Mouse (Mus musculus) E14TG2a.4 (cell line): ENCODE measurements at regions not wholly inside any gene's neighbourhood (a gene's known extent, or its start where the extent isn't known, plus 50 kb on each side); places are given as distances from the start of the nearest gene placed in this dataset.

ENCODE experiments used
- H3K27me3 ChIP-seq: 2 replicates; pipeline ENCODE4 v1.6.1; 2014; ENCODE audit warnings: low read length, control low read depth; ENCODE audit not compliant: insufficient read depth
- H3K36me3 ChIP-seq: 2 replicates; pipeline ENCODE4 v1.6.1; 2014; ENCODE audit warnings: low read length, control low read depth; ENCODE audit not compliant: insufficient read depth
- H3K4me1 ChIP-seq: replicated peaks from 2 replicates; pipeline ENCODE4 v1.6.1; 2014; ENCODE audit warnings: low read depth, low read length, control low read depth
- H3K4me3 ChIP-seq: replicated peaks from 2 replicates; pipeline ENCODE4 v1.5.1; 2014; ENCODE audit warnings: mild to moderate bottlenecking, low read length
- H3K9me3 ChIP-seq: 2 replicates; pipeline ENCODE4 v1.6.1; 2014; ENCODE audit warnings: low read length, control low read depth
- CTCF ChIP-seq: conservative IDR thresholded peaks from 2 replicates; pipeline ENCODE4 v1.5.1; 2014; ENCODE audit warnings: low read length
- NANOG ChIP-seq: IDR thresholded peaks from 2 replicates; pipeline ENCODE4 v1.6.1; 2014; ENCODE audit warnings: borderline replicate concordance, low read length, mixed read lengths
- POU5F1 ChIP-seq: IDR thresholded peaks from 2 replicates; pipeline ENCODE4 v1.6.1; 2014; ENCODE audit warnings: low read length, borderline replicate concordance

DNA sequence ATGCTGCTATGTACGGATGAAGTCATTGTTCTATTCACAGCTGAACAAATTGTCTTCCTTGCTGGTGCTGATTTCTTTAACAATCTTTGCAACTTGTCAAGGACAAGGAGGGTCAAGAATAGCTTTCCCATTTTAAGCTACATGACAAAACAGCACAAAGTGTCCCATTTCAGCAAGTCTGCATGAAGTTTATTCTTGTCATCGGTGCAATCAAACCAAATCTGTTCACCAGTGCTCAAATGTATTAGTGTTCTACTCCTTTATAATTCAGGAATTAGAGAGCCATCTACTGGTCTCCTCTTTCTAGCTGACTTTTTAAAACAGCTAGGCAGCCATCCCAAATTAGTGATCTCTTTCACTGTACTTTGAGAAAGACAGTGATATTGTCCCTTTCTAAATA, 1040.8 kb downstream of the Galc start:
- Histone ChIP-seq H3K27me3 (no peaks in the 10 kb centered on the region), H3K4me1 (no peaks in the 10 kb centered on the region), H3K9me3 (no peaks in the 10 kb centered on the region), H3K36me3 (no peaks in the 10 kb centered on the region), H3K4me3 (no peak overlapping the region)
- TF ChIP-seq CTCF, result no peak
- no peak for TF ChIP-seq POU5F1
- TF ChIP-seq NANOG, result no peak

DNA sequence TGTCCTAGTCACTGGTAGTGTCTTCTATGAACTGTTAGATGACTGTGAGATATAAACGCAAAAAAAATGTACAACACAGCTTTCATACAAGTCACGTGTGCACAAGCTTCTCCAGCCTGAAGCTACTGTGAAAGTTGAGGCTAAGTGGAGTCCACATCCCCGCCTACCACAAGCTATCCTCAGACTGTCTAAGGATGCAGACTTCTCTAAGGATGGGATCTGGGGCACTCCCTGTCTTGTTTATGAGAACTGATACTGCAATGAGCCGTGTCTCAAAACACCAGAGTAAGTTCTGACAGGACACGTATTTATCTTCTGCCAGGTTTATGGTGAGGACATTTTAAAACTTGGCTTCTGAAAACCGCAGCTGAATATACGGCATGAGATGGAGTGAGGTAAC, 1041.7 kb downstream of the Galc start:
- H3K27me3 ChIP-seq, result no peaks in the 10 kb centered on the region
- H3K4me3 ChIP-seq, result no peak overlapping the region
- H3K9me3 ChIP-seq, result no peaks in the 10 kb centered on the region
- TF ChIP-seq CTCF, result no peak
- no peak for TF ChIP-seq POU5F1
- no peak for TF ChIP-seq NANOG
- no peaks in the 10 kb centered on the region for H3K36me3 ChIP-seq
- H3K4me1 ChIP-seq, result no peaks in the 10 kb centered on the region

- Histone ChIP-seq H3K27me3 (no peaks in the 10 kb centered on the region), H3K4me3 (no peak overlapping the region), H3K9me3 (no peaks in the 10 kb centered on the region), H3K4me1 (no peaks in the 10 kb centered on the region), H3K36me3 (no peaks in the 10 kb centered on the region)
- no peak for TF ChIP-seq POU5F1
- TF ChIP-seq NANOG, result no peak
- TF ChIP-seq CTCF, result no peak
These were observed 1055.4 kb downstream of the Galc start for GRCm38 (mm10) chr12:97203636-97204389.

DNA sequence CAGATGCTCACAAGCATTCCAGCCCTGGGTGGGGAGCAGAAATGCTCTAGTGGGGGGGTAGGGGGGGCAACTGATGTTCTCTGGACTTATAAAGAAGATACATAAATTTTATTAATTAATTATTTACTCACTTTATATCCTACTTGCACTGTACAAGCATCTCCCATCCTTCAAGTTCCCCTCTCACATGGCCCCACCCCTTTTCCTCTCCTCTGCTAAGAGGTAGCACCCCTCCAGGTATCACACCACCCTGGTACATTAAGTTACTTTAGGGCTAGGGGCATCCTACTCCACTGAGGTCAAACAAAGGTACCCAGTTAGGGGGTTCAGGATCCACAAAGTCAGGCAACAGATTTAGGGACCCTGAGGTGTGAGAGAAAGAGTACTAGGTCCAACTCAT, 1097.4 kb downstream of the Galc start:
- Histone ChIP-seq H3K4me1 (no peaks in the 10 kb centered on the region), H3K36me3 (no peaks in the 10 kb centered on the region), H3K27me3 (no peaks in the 10 kb centered on the region), H3K9me3 (no peaks in the 10 kb centered on the region), H3K4me3 (no peak overlapping the region)
- TF ChIP-seq POU5F1, result no peak

- no peaks in the 10 kb centered on the region for H3K9me3 ChIP-seq
- H3K27me3 ChIP-seq, result no peaks in the 10 kb centered on the region
- H3K36me3 ChIP-seq, result no peaks in the 10 kb centered on the region
- H3K4me1 ChIP-seq, result no peaks in the 10 kb centered on the region
- H3K4me3 ChIP-seq, result no peak overlapping the region
- TF ChIP-seq CTCF, result no peak
- no peak for TF ChIP-seq NANOG
- no peak for TF ChIP-seq POU5F1
These were observed 1097.8 kb downstream of the Galc start for GRCm38 (mm10) chr12:97161429-97161828.

- TF ChIP-seq POU5F1 (no peak), CTCF (no peak), NANOG (no peak)
- no peak overlapping the region for H3K4me3 ChIP-seq
- no peaks in the 10 kb centered on the region for H3K9me3 ChIP-seq
- H3K36me3 ChIP-seq, result no peaks in the 10 kb centered on the region
- H3K4me1 ChIP-seq, result no peaks in the 10 kb centered on the region
- no peaks in the 10 kb centered on the region for H3K27me3 ChIP-seq
These were observed 1100.9 kb downstream of the Galc start for GRCm38 (mm10) chr12:97158332-97158731.

DNA sequence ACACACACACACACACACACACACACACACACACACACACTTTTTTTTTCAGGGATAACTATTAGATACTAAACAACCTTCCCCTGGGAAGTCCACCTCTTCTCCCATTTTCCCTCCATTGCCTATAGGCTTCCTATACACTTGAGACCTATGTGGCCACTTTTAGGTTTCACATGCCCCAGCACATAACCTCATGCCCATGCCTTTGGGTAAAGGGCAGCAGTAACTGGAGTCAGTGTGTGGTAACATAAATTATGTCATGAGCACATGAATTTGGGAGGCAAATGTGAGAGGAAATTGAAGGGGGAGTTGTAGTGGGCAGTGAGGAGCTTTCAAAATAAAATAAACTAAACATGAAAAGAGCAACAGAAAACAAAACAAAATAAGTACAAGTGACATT, 1101.5 kb downstream of the Galc start:
- Histone ChIP-seq H3K9me3 (no peaks in the 10 kb centered on the region), H3K4me3 (no peak overlapping the region), H3K4me1 (no peaks in the 10 kb centered on the region), H3K27me3 (no peaks in the 10 kb centered on the region), H3K36me3 (no peaks in the 10 kb centered on the region)
- no peak for TF ChIP-seq NANOG
- no peak for TF ChIP-seq POU5F1
- no peak for TF ChIP-seq CTCF

DNA sequence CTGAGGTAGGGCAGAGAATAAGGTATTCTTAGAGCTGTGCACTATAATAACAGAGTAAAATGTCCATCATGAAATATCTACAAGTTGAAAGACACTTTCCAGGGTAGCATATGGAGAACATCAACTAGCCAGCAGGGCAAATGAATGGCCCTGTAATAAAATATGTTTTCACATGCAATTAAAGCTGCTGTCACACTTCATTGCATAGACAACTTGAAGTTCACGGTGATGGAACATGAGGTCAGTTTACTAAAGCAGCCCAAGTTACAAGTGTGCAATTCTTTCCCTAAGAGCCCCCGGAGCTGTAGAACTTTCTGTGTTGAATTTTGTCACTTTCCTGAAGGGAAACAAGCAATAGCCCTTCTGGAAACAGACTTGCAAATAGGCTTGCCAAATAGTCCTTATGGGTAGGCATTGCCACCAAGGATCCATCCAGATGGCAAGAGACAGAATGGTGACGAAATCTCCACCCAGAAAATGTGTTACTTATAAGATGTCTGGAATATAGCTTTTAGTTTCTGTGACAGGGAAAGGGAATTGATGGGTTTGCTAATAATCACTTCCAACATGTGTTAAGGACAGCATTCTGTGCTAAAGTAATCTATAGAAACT, 1102.7 kb downstream of the Galc start:
- H3K27me3 ChIP-seq, result no peaks in the 10 kb centered on the region
- TF ChIP-seq NANOG, result no peak
- no peak for TF ChIP-seq CTCF
- TF ChIP-seq POU5F1, result no peak
- H3K4me3 ChIP-seq, result no peak overlapping the region
- no peaks in the 10 kb centered on the region for H3K4me1 ChIP-seq
- no peaks in the 10 kb centered on the region for H3K9me3 ChIP-seq
- H3K36me3 ChIP-seq, result no peaks in the 10 kb centered on the region

- no peak for TF ChIP-seq NANOG
- no peak for TF ChIP-seq CTCF
- TF ChIP-seq POU5F1, result no peak
- Histone ChIP-seq H3K27me3 (no peaks in the 10 kb centered on the region), H3K4me3 (no peak overlapping the region), H3K36me3 (no peaks in the 10 kb centered on the region), H3K4me1 (no peaks in the 10 kb centered on the region), H3K9me3 (no peaks in the 10 kb centered on the region)
These were observed 1116.5 kb downstream of the Galc start for GRCm38 (mm10) chr12:97142720-97143119.
